Mouse (Mus musculus): Measurements from ENCODE around the gene Suclg2.

DNA sequence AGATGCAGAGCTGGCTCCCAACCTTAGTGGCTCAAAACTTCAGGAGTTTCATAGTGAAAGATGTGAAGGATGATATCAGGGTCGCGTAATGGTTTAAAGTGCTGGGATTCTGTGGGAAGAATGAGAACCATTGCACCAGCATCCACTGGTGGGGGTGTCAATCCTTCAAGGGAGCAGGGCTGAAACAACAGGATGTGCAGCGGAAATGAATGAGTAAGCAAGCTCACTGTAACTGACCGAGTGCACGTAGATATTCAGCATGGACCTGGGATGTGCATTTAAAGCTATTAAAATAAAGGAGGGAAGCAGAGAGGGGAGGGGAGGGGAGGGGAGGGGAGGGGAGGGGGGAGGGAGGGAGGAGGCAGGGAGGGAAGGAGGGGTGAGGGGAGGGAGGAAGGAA is 18.4 kb downstream of the Suclg2 start:
- TF ChIP-seq POLR2A (IDR thresholded peaks at IDR 0.05; ENCODE audit: borderline replicate concordance, insufficient read depth, low read length) (no peak), CTCF (IDR thresholded peaks at IDR 0.05; ENCODE audit: borderline replicate concordance, insufficient read depth, low read depth, low read length) (no peak)

All from cerebellum, adult 2 months (tissue).